Mouse (Mus musculus) left cerebral cortex, adult 18-20 months (tissue): ENCODE measurements around the gene Tmod4. TPM values are rescaled to one million over a fixed set of nuclear protein-coding genes. Genes with fewer than 3 reads are reported as not detected.
"Not testable (repeated sequence)": the region's sequence is repeated elsewhere in the genome, so short reads cannot be mapped to it uniquely, and the experiment has no call there.

ENCODE experiments used
- DNase-seq, 2 experiments: peaks; one replicate each; pipeline ENCODE4 v3.0.0; 2021 to 2022; ENCODE audit warnings: low spot score in 2 of 2, mixed read lengths in 1 of 2
- long read RNA-seq, 2 experiments: library from polyadenylated mRNA; stranded (forward); transcript quantifications; one replicate each; pipeline ENCODE4 v2.0.0; 2021
- total RNA-seq, 2 experiments: library from RNA; stranded (reverse); gene quantifications; 2 replicates each; pipeline ENCODE4 v1.2.3; 2021

Gene Tmod4
- under 1 TPM in 1 of 2 experiments, not detected in 1; 0.73 TPM for total RNA-seq
- long read RNA-seq, experiment 1 = 0 reads
- long read RNA-seq, experiment 2 = 0 reads

GRCm38 (mm10) chr3:95124246-95124645, at the start of gene Tmod4:
Gene Tmod4 (plus strand): TSS chr3:95124476.
- DNase-seq = no peak

GRCm38 (mm10) chr3:95088071-95088470, 36.2 kb upstream of the Tmod4 start:
- DNase-seq = no peak

- DNase-seq = no peak
Measured at GRCm38 (mm10) chr3:95100854-95101253, 23.4 kb upstream of the Tmod4 start.

GRCm38 (mm10) chr3:95105121-95105520, 19.2 kb upstream of the Tmod4 start:
- peak; percentile 59 to 66 for DNase-seq

- no peak for DNase-seq
Measured at GRCm38 (mm10) chr3:95105586-95106337, 18.5 kb upstream of the Tmod4 start.

GRCm38 (mm10) chr3:95106338-95107117, 17.7 kb upstream of the Tmod4 start, which contains the start of gene Pip5k1a:
Gene Pip5k1a (minus strand): TSS chr3:95106930.
- peak; percentile 97 to 98 for DNase-seq

GRCm38 (mm10) chr3:95107308-95107707, 17.0 kb upstream of the Tmod4 start:
- DNase-seq = not testable (repeated sequence)

GRCm38 (mm10) chr3:95107898-95108297, 16.4 kb upstream of the Tmod4 start:
- no peak for DNase-seq

- DNase-seq = peak; percentile 88 to 93
Measured at GRCm38 (mm10) chr3:95110911-95111726, 13.2 kb upstream of the Tmod4 start, which contains the start of gene Vps72. Gene Vps72 (plus strand): TSS chr3:95111022.

- DNase-seq = no peak
Measured at GRCm38 (mm10) chr3:95112760-95113159, 11.5 kb upstream of the Tmod4 start.

GRCm38 (mm10) chr3:95117751-95118150, 6.5 kb upstream of the Tmod4 start:
- no peak for DNase-seq

GRCm38 (mm10) chr3:95121580-95121979, 2.7 kb upstream of the Tmod4 start:
- no peak for DNase-seq

- DNase-seq = peak in 1 of 2 experiments; percentile 23
Measured at GRCm38 (mm10) chr3:95124972-95125371, 696 bp downstream of the Tmod4 start.

- DNase-seq = no peak
Measured at GRCm38 (mm10) chr3:95129226-95129651, 5.0 kb downstream of the Tmod4 start.

GRCm38 (mm10) chr3:95130081-95130480, 5.8 kb downstream of the Tmod4 start:
- DNase-seq = no peak

- DNase-seq = not testable (repeated sequence)
Measured at GRCm38 (mm10) chr3:95132389-95132788, 8.1 kb downstream of the Tmod4 start.

- DNase-seq = no peak
Measured at GRCm38 (mm10) chr3:95133176-95133575, 8.9 kb downstream of the Tmod4 start.

- DNase-seq = peak; percentile 86 to 91
Measured at GRCm38 (mm10) chr3:95133680-95134101, 9.4 kb downstream of the Tmod4 start, which contains the start of the genes Scnm1 and Lysmd1. Gene Scnm1 (minus strand): TSS chr3:95134011. Gene Lysmd1 (plus strand): TSS chr3:95134088.

- DNase-seq = not testable (repeated sequence)
Measured at GRCm38 (mm10) chr3:95134133-95134532, 9.9 kb downstream of the Tmod4 start.

- DNase-seq = peak in 1 of 2 experiments; percentile 42
Measured at GRCm38 (mm10) chr3:95135023-95135422, 10.7 kb downstream of the Tmod4 start.
